Mouse (Mus musculus) v-Abl transformed pro-B cells (cell line): ENCODE results near the gene Spint1.

Experiments used
- in situ Hi-C, 2 experiments: fragments of 400-800 bp; cut with MboI; formaldehyde crosslinking; loops; one replicate each; pipeline ENCODE4 v1.15.1; 2025; ENCODE audit not compliant: unreplicated experiment in 2 of 2

Gene Spint1

GRCm38 (mm10) chr2:119240075-119240818, 3.1 kb downstream of the Spint1 start:
- in situ Hi-C loops: no loop called here

GRCm38 (mm10) chr2:119240819-119241186, 3.6 kb downstream of the Spint1 start:
- in situ Hi-C loops: no loop called here

GRCm38 (mm10) chr2:119242548-119242947, 5.4 kb downstream of the Spint1 start:
- in situ Hi-C loops: no loop called here

GRCm38 (mm10) chr2:119245246-119245645, 8.1 kb downstream of the Spint1 start:
- in situ Hi-C loops: no loop called here

GRCm38 (mm10) chr2:119247904-119248303, 10.7 kb downstream of the Spint1 start:
- in situ Hi-C loops: no loop called here

GRCm38 (mm10) chr2:119249592-119250061, 12.5 kb downstream of the Spint1 start:
- in situ Hi-C loops: loop anchor here (5.0 kb wide), 2 partner anchors 38 to 188 kb away; partner anchors contain the start of gene Vps18 (in 2 of the 2)

- in situ Hi-C loops: loop anchor here (5.0 kb wide), 2 partner anchors 37 to 187 kb away; partner anchors contain the start of gene Vps18 (in 2 of the 2)
These were observed 13.2 kb downstream of the Spint1 start for GRCm38 (mm10) chr2:119250377-119250776.

- in situ Hi-C loops: loop anchor here (5.0 kb wide), 2 partner anchors 36 to 186 kb away; partner anchors contain the start of gene Vps18 (in 2 of the 2)
These were observed 13.8 kb downstream of the Spint1 start for GRCm38 (mm10) chr2:119250826-119251478.

GRCm38 (mm10) chr2:119254976-119255375, 17.8 kb downstream of the Spint1 start:
- in situ Hi-C loops: loop anchor here (5.0 kb wide), 2 partner anchors 32 to 182 kb away; partner anchors contain the start of gene Vps18 (in 2 of the 2)

GRCm38 (mm10) chr2:119260518-119260917, 23.4 kb downstream of the Spint1 start:
- in situ Hi-C loops: no loop called here

GRCm38 (mm10) chr2:119261326-119261725, 24.2 kb downstream of the Spint1 start:
- in situ Hi-C loops: no loop called here

GRCm38 (mm10) chr2:119262978-119263377, 25.8 kb downstream of the Spint1 start:
- in situ Hi-C loops: no loop called here

- in situ Hi-C loops: no loop called here
These were observed 26.7 kb downstream of the Spint1 start for GRCm38 (mm10) chr2:119263813-119264212.

- in situ Hi-C loops: no loop called here
These were observed 33.1 kb downstream of the Spint1 start for GRCm38 (mm10) chr2:119270286-119270642.

GRCm38 (mm10) chr2:119270643-119271331, 33.6 kb downstream of the Spint1 start, which contains the start of gene Rhov:
Gene Rhov (minus strand): TSS chr2:119271272.
- in situ Hi-C loops: no loop called here

GRCm38 (mm10) chr2:119274126-119274525, 37.0 kb downstream of the Spint1 start:
- in situ Hi-C loops: no loop called here

GRCm38 (mm10) chr2:119276926-119277325, 39.8 kb downstream of the Spint1 start:
- in situ Hi-C loops: no loop called here

- in situ Hi-C loops: no loop called here
These were observed 40.6 kb downstream of the Spint1 start for GRCm38 (mm10) chr2:119277810-119278209.

- in situ Hi-C loops: no loop called here
These were observed 44.9 kb downstream of the Spint1 start for GRCm38 (mm10) chr2:119281899-119282565.

- in situ Hi-C loops: loop anchor here (5.0 kb wide), 2 partner anchors 35 to 250 kb away; no protein-coding TSS in a partner anchor
These were observed 50.2 kb downstream of the Spint1 start for GRCm38 (mm10) chr2:119287372-119287771.
